Mouse (Mus musculus) T-helper 17 cell (primary cell): ENCODE data around the gene Tas2r119.
"Not testable (repeated sequence)": the region's sequence is repeated elsewhere in the genome, so short reads cannot be mapped to it uniquely, and the experiment has no call there.

Source experiments
- in situ Hi-C, 2 experiments: fragments of 300-600 bp; cut with MboI, MseI; formaldehyde crosslinking; loops; 1 replicate in 1 of 2; 2 replicates in 1 of 2; pipeline ENCODE4 v1.15.1; 2025; ENCODE audit warnings: high pct_unique_total_duplicates in 2 of 2

Tas2r119 gene

DNA sequence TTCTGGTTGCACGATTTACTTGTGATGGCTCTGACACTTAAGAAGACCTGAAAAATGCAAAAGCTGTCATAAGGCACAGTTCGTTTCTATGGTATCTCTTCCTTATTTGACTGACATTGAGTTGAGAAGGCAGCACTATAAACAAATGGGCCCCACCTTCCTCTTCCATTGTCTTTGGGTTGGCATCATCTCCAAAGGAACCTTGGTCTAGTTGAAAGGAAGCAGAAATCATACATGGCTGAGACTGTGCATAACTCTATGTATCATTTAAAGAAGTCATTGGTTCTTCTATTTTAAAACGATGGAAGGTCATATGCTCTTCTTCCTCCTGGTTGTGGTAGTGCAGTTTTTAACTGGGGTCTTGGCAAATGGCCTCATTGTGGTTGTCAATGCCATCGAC, at the start of gene Tas2r119:
Tas2r119 (plus strand) TSS at position 301 of the 400 bp plus-strand sequence.
- in situ Hi-C loops = no loop called here

DNA sequence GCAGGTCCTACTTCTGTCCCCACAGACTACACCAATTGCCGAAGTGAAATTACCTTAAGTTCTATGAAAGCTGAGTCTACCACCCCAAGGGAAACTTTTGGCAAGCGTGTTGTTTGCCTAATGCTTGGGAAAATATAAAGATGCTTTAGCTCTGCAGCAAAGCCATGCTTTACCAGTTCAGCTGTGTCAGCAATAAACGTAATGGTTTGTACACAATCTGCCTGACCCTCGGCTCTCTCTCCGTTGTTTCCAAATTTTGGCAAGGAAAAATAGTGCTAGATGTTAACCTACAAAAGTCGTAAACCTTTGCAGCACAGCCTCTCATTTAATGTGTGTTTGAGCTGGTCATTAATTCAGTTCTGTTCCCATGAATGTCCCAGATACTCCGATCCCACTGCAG, 44.8 kb upstream of the Tas2r119 start:
- in situ Hi-C loops = no loop called here

DNA sequence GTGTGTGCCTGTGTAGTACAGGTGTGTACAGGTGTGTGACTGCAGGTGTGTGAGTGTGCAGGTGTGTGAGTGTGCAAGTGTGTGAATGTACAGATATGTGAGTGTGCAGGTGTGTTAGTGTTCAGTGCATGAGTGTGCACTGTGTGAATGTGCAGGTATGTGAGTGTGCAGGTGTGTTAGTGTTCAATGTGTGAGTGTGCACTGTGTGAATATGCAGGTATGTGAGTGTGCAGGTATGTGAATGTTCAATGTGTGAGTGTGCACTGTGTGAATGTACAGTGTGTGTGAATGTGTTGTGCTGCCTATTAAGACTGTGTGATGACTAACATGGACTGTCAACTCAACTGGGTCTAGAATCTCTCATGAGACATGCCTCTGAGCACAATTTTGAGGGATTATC, 35.4 kb upstream of the Tas2r119 start:
- in situ Hi-C loops = no loop called here

DNA sequence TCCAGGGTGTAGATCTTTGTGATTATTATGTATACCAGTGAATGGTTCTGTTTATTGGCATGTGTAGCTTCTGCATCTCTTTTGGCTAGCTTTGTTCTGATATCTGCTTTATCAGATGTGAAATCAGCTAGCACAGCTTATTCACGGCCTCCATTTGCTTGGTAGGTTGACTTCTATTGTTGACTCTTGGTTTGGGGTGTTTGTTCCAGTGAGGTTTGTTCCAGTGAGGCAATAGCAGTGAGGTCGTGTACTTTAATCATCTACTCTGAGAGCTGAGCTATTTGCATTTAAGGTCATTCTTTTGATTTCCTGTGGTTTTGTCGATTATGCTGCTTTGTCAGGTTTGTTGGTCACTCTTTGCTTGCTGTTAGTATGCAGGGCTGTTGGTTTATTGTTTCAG, 32.8 kb upstream of the Tas2r119 start:
- in situ Hi-C loops = no loop called here

DNA sequence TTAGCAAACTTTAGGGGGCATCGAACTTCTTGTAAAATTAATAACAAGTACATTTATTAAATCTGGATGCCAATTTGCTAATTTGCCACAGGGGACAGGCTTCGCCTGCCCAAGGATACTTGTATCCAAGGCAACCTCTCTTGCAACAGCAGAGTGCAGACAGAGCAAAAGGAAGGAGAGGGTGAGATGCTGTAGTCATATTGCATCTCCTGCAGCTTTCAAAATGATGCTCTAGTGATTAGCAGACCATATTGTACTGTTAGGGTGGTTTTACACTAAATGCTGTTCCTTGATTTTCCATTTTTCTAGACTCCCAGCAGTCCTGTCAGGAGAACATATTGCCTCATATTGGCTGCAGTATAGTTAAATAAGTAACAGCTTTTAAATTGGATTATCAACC, 23.7 kb upstream of the Tas2r119 start:
- in situ Hi-C loops = loop anchor here in 1 of 2 experiments (5.0 kb wide), 1 partner anchor 66 kb away; no protein-coding TSS in a partner anchor

DNA sequence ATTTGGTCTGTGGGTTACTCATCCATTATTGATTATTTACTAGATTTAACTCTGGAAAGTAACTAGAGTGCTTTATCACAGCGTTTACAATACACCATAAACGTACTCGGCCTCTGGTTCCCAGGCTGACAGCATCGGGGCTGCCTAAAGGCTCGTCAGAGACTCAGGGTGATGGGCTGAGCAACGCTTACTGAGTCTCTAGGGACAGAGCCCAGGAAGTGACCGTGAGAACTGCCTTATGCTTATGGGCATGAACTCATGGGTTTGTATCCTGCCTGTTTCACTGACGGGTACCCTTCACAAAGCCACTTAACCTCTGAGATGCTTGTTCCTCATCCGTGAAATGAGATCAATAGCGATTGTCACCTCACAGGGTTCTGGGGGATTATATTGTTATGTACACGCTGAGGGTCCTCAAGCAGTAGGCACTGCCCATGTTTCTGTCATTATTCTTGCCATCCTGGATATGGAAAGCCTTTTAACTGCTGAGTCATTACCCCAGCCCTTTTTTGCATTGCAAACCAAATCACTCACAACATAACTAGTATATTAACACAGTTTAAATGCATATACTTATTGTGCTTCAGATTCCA, 23.1 kb upstream of the Tas2r119 start:
- in situ Hi-C loops = loop anchor here in 1 of 2 experiments (5.0 kb wide), 1 partner anchor 67 kb away; no protein-coding TSS in a partner anchor

DNA sequence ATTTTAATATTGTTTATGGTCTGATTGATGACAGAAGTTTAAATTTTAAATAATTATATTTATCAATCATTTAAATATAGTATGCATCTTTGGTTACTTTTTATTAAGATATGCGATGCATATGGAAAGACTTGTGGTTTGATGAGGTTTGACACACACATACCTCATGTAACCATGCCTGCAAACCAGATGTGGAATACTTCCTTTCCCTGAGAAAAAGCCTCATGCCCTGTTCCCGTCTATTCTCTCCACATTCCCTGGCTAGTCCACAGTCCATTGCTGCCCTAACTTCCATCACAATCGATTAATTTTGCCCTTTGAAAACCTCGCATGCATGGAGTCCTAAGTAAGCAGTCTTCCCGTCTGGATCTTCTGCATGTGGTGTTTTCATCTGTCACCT, 21.0 kb upstream of the Tas2r119 start:
- in situ Hi-C loops = no loop called here

DNA sequence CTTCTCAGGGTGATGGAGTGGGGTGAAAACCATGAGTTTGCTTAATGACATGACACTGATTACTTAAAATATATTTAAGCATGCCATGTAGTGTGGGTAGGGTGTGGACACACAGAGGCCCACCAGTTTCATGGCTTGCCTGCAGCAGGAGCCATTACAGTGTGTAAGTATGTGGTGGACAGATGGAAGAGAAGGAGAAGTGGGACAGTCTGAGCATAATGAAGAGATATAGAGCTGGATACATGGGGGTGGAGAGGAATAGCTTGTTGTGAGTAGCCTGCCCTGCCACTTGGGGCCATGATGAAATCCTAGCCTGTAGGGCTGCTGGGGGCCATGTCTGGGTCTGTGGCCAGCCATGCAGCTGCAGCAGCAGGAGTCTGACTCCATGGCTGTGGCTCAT, 16.8 kb upstream of the Tas2r119 start:
- in situ Hi-C loops = no loop called here

DNA sequence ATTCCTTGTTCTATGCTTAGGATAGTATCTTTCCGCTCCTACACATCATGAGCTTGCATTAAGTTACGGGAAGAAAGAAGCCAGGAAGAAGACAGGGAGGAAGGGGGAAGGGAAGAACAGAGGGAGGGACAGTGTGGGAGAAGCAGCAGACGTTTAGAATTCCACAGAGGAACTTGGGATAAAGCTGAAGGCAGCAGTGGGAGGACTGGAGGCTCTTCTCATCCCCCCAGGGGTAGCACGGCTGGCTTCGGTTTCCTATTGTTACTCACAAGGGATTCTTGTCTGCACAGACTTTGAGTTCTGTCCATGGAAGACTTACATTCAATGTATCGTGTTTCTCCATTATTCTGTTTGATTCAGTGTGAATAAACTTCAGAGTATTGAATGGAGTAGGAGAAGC, 5.3 kb upstream of the Tas2r119 start:
- in situ Hi-C loops = no loop called here

DNA sequence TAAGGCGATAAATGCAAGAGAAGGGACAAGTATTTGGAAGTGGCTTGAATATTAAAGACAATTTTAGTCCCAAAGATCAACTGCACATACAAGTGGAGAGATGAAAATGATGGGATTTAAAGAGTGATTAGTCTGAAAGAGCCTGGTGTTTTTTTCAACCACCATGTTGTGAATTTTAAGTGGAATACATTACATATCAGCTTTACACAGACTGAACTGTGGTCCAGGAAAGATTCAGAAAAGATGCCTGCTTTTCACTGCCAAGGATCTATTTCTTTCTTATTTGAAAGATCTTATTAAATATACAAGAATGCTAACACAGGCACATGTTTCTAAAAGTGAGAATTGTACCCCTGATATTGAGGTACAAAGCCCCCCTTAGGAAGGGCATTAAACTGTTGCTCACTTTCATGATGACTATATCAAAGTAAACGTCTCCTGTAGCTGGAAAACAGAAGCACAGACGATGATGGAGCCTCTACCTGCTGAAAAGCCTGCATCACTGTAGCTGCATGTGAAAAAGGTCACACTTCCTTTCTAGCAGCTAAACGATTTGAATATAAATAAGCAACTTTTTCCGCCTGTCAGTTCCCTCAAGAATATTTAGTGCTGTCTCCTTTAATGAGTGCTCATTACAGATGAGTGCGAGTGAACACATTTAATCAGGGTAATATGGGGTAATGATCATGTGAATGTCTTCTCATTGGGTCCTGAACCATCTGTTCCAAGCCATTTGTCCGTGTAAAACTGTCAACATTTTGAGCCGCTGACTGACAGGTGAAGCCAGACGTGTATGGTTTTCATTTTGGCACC, 4.7 kb upstream of the Tas2r119 start:
- in situ Hi-C loops = no loop called here

DNA sequence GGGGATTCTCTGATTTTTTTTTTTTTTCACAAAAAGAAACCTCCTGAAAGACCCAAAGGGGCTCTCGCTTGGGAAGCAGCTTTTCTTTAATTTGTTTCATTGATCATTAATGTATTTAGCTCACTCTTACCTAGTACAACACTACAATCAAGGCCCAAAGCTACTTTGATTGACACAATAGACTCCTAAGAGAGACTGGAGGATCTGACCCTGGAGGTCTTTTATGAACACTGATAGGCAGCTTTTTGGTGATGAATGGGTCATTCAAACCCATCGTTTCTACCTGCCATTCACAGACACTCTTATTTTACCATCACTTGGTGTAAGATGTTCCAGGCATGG, 4.1 kb upstream of the Tas2r119 start:
- in situ Hi-C loops = no loop called here

DNA sequence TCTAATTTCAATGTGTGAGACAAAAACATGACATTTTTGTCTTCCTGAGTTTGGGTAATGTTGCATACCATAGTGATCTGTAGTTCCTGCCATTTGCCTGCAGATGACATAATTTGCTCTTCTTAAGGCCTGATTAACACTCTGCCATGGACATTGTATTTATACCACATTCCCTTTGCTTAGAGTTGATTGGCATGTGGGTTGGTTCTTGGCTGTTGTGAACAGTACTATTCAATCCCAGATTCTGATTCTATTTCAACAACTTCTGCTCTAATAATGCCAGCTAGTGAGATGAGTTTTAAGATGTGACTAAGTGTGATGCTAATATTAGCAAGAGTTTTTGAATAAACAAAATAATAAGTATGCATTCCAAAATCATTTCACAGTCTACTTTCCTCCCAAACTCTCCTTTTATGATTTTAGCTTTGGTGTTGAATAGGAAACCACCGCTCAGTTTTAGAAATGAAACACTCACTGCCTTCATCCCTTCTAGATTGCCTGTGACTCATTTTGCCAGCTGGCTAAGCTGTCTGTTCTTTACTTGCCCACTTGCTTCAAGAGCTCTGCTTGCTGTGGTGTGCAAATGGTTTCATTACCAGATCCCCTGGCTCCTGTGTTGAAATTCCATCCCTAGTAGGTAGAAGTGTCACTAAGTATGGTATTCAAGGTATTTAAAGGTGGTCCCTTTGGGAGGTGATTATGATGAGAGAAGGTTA, 3.1 kb downstream of the Tas2r119 start:
- in situ Hi-C loops = no loop called here

DNA sequence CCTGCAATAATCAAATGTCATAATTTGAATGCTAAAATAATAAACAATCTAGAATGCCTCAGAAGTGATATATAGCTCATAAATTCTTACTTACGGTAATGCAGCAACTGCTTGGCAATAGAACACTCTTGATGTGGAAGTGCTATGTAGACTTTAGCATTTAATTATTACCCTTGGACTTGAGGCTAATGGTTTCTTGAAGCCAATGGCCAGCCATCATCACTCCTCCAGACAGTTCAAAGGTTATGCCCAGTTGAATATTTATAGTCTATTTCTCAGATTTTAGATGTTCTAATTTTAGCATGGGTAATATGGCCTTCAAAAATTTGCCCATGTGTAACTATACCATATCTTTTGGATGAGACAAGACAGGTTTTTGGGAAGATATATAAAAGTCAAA, 4.9 kb downstream of the Tas2r119 start:
- in situ Hi-C loops = no loop called here

DNA sequence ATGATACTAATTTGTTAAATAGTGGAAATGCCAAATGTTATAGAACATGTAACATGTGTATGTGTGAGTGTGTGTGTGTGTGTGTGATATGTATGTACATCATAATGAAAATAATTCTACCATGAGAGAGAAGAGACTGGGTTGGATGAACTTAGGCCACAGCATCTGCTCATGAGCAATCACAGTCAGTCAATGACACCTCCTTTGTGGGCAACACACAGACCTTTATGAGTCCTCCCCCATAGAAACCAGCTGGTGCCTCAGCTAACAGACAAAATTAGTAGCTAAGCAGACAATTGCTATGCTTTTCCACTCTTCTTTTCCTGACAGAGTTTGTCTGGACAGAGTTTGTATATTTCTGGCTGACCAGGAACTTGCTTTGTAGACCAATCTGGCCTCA, 7.9 kb downstream of the Tas2r119 start:
- in situ Hi-C loops = no loop called here

DNA sequence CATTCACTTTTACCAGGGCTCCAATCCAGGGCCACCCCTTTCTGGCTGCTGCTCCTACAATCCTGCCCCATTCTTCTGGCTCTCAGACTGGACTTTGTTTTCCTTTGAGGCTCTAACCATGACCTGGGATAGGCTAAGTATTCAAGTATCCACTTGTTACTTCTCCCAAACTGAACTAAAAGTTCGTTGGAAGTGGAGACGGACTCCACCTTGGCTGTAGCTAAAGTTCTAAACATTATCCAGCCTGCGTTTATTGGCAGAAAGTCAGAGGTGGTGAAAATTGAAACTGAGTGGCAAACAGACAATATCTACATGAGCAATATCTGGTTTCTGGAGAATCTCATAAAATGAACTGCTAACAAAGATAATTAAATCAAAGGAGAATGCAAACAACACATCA, 12.8 kb downstream of the Tas2r119 start:
- in situ Hi-C loops = no loop called here

DNA sequence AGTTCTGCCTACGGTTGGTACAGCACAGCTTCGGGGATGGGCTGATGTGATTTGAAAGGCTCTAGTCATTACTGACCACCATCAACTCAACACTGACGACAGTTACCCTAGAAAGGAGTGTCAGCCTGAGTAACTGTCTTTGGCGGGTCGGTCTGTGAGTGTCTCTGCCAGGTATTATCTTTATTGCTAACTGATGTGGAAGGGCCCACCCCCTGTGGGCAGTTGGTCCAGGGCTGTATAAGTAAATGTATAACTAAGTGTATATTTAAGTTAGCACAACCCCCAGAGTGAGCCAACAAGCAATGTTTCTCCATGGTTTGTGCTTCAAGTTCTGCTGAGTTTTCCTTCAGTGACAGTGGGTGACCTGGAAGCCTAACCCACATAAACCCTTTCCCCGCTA, 13.3 kb downstream of the Tas2r119 start:
- in situ Hi-C loops = no loop called here

DNA sequence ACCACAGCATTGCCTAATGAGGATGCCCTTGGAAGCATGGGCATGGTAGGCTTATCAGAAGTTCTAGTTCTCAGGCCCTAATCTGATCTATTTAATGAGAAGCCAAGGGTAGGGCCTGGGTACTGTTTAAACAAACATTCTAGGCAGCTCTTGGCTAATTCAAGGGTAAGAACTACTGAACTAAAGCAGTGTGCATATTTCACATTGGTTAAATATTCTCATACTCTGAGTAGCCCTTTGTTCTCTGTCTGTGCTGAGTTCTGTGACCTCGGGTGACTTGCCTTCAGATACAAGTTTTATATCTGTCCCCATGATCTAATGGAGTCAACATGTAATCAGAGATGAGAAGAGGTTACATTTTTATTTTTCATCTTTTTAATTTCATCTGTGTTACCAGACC, 15.9 kb downstream of the Tas2r119 start:
- in situ Hi-C loops = no loop called here

DNA sequence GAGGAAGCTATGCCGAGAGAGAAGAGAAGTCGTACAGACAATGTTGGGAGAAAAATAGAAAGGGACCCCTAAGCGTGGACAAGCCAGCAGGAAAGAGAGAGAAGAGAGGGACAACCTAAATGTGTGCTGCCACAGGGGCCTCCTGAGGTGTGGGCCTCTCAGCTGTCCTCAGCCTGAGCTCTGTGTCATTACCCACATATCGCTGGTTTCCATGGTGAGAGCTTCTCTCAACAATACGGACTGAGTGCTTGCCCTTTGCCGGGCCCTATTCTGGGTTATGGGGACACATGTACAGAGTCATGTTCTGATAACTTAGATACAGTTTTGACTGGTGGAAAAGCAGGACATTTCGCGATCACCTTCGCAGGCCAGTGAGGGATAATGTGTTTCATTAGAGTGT, 21.0 kb downstream of the Tas2r119 start:
- in situ Hi-C loops = no loop called here

DNA sequence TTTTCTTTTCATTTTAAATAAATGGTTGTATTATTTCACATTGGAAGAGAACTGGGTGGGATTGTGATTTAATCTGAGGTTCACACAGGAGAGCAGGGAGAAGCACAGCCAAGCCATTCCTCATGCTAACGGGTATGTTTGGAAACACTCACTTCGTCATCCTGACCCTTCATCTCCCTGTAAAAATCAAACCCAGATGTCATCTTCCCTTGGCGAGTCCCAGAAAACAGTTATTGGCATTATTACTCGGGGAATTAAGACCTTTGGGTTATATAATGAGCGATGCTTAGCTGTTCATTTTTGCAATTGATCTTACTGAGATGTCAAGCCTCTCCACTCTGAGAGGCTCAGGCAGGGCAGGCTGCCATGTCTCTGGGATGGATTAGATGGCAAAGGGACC, 21.5 kb downstream of the Tas2r119 start:
- in situ Hi-C loops = no loop called here

DNA sequence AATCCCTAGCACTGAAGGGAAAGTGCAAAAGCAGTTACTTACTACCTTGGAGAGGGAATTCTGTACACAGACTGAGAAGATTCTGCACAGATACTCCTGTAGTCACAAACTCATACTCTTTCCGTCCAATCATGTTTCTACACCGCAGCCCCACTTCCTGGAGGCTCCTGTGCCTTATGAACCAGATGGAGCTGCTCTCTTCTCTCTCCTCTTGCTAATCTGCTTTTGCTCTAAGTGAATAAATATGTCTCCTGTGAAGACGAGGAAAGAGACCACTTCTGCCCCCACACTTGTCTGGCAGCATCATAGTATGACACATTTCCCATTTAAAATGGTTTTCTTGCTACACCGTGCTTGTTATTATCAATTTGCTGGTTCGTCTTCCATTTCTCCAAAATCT, 26.2 kb downstream of the Tas2r119 start:
- in situ Hi-C loops = no loop called here

DNA sequence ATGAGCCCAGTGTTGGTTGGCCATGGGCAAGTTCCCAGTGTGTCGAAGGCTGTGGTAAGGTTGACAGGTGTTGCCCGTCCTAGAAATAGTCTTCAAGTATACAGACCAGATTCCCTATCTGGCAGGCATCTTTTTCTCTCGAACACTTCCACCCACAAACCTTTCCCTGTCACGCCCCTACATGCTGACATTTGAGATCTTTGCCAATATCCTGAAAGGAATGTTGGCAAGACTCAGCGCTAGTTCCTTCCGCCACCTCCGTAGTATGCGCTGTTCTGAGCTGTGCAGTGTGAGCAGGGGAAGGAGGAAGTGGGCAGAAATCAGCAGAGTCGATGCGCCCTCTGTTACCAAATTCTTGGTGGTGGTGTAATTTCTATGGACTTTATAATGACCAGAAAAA, 27.8 kb downstream of the Tas2r119 start:
- in situ Hi-C loops = no loop called here

DNA sequence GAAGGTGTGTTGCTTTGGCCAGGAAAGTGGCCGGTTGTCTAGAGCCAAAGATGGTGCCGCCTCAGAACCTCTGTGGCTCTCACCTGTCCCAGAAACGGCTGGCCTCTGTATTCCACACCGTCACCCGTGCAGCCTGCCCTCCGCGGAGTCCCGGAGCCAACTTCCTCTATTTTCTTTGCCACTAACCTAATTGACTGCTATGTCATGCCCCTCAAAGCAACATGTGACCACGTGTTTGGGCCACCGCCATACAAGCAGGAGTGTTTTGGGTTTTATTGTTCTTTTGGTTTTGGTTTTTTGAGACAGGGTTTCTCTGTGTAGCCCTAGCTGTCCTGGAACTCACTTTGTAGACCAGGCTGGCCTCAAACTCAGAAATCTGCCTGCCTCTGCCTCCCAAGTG, 37.6 kb downstream of the Tas2r119 start:
- in situ Hi-C loops = not testable (repeated sequence)

DNA sequence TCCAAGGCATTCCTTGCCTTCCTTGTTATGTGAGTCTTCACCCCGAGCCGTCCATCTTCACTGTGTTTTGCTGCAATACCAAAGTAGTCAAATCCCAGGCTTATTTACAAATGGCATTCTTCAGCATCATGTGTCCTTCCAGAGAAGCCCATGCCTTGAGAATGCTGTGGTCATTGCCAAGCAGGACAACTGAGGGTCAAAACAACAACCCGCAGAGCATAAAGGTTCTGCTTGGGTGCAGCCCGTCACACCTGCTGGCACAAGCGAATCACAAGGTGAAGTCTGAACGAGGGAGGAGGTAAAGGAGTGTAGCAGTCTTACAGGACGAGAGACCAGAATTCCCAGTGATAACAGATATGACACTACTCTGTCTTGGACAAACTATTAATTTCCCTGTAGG, 45.9 kb downstream of the Tas2r119 start:
- in situ Hi-C loops = no loop called here
